Mouse (Mus musculus) ovary, adult 18-20 months (tissue): ENCODE measurements around the gene Btf3l4.
A peak's percentile ranks its signal among the peaks of the same experiment; 100 is the strongest.

ENCODE experiments used
- DNase-seq: peaks from one replicate; pipeline ENCODE4 v3.0.0; 2022; ENCODE audit warnings: low spot score, mixed read lengths

Gene Btf3l4

GRCm38 (mm10) chr4:108832916-108833827 lies at the start of gene Btf3l4:
Btf3l4 (minus strand) TSS chr4:108833614.
- peak; percentile 87 for DNase-seq

DNA sequence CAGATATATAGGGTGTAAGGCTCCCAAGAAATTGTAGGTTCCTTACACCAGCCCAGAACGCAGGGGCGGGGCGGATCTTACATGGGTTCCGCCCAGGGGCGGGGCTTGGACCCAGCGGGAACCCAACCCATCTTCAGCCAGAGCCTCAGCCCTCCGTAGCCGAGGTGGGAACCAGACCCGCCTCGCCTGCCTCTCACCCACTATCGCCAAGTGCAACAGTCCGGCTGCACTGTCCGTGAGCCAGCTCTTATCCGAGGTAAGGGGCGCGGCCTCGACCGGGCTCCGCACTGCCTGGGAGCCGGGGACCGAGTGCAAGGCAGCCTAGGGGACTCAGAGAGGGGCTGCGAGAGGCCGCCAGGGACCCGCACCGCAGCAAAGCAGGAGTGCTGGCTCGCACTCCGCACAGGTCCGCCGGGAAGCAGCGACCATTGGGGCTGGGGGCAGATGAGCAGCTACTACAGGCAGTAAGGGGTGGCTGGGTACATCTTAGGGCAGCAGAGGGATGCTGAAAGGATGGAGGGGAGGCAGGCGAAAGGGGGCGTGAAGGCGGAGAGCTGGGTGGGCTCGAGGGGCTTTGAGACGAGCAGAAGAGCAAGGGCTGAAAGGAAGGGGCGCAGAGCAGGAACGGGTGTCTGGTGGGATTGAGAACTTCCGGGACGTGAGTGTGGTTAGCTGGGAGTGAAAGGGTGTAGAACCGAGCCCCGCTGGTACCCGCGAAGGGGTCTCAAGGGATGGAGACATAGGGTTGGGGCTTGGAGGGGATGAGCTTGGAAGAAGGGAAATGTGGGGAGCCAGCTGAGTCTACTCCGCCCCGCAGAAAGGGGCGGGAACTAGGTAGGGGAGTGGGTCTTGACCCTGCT lies 45.8 kb upstream of the Btf3l4 start, which contains the start of gene Rab3b:
TSS of gene Rab3b (plus strand) at position 101 of the 860 bp plus-strand sequence.
- peak; percentile 17 for DNase-seq

- no peak for DNase-seq
These were observed 44.5 kb upstream of the Btf3l4 start for GRCm38 (mm10) chr4:108877901-108878300.

- DNase-seq, result no peak
These were observed 40.3 kb upstream of the Btf3l4 start for GRCm38 (mm10) chr4:108873746-108874145.

DNA sequence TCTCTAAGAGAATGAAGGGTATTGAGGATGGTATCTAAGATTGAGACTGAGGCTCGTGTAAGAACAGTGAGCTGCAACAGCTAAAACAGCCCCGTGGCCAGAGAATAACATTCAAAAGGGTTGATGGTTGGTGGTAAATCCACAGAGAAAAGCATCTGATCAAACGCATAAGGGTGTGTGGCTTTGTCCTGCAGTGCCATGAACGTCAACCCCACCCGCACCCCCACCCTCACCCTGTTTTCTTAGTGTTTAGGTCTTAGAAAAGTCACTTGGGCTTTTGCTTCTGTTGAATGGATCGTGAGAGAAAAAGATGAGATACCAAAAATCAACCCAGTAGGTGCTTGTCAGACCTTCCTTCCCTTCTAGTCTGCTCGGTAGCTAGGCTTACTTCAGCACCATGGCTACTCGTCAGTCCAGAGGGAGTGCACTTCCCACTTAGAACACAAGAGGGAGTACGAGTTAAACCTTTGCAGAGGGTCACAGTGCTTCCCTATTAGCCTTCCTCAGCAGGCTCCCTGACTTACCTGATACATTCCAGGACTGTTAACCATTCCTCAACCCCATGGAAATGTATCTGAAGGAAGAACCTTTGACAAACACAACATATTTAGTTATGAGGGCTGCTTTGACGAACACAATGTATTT lies 36.4 kb upstream of the Btf3l4 start:
- peak; percentile 55 for DNase-seq

GRCm38 (mm10) chr4:108866806-108867205 lies 33.4 kb upstream of the Btf3l4 start:
- no peak for DNase-seq

DNA sequence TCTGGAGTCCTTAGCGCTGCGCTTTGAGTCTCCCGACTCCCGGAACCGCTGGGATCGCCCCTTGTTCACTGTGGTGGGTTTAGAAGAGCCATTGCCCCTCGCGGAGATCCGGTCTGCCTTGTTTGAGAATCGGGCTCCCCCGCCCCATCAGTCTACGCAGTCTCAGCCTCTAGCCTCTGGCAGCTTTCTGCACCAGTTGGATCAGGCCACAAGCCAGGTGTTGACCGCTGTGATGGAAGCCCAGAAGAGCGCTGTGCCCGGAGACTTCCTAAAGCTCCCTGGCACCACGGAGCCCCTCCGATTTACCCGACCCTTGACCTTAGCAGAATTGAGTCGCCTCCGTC lies 15.1 kb upstream of the Btf3l4 start, which contains the start of gene A730015C16Rik:
TSS of gene A730015C16Rik (minus strand) at position 115 of the 344 bp plus-strand sequence.
- DNase-seq, result no peak

DNA sequence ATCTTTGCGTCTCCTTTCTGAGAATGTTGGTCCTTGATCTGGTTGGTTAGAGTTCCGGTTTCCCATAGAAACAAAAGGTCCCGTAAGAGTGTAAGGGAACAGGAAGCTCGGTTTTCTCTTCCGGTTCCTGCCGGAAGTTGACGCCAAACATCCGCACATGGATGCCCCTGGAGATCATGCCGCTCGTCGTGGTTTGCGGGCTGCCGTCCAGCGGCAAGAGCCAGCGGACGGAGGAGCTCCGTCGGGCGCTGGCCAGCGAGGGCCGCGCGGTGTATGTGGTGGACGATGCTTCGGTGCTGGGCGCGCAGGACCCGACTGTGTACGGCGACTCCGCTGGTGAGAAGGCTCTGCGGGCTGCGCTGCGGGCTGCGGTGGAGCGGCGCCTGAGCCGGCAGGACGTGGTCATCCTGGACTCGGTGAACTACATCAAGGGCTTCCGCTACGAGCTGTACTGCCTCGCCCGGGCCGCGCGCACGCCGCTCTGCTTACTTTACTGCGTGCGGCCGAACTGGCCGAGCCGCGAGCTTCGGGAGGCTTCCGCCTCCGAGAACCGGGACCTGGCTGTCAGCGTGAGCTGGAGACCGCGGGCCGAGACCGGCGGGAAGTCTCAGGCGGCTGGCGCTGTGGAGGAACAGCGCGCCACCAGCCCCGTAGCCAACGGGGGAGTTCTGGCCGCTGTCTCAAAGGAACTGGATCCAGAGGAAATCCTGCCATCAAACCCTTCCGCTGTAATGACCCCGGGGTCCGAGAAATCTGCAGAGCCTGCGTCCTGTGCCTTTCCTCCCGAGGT lies 14.5 kb upstream of the Btf3l4 start, which contains the start of gene Kti12:
TSS of gene Kti12 (plus strand) at position 71 of the 790 bp plus-strand sequence.
- peak; percentile 71 for DNase-seq

DNA sequence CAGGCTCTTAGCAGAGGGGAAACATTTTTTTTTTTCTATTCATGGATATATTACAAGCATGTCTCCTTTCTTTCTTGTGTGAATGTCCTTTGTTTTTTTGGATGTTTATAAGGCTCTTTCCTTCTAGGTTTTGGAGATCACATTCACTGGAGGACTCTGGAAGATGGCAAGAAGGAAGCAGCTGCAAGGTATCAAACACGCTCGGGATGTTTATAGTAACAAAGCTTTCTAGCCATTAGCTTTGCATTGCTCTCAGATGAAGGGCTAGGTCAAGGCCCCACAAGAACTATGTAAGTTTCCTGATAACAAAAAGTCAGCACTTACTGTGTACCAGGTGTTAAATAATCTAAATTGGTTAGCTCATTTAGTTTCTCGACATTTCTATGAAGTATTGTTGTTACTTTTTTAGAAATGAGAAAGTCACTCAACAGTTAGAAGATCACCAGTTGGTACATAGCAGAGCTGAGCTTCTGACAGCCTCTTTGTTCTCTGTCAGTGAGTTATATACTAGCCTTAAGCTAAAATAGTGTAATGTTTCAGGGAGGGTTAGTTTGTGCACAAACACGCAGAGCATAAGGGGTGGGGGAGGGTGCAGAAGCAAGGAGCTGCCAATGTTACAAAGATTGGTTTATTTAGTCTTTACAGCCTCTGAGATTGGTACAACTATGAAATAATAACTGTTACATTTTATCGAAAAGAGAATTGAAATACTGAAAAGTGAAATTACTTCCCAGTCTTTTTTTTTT lies 12.6 kb upstream of the Btf3l4 start:
- no peak for DNase-seq

DNA sequence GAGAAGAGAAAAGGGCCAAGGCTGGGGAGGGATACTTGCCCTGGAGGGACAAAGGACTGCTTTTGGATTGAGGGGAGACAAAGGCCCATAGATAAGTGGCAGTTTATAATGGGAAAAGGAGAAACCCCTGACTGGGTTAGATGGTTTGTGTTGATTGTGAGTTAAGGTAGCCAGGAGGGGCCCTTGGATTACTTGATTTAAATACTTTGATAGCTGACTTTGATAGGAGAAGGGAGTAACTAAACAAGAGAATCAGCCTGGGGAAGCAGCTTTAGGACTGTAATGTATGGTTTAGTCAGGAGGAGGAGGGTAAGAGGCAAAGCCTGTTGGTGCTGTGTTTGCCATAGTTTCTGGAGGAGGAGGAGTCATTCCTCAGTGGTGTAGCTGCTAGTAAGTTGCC lies 9.9 kb upstream of the Btf3l4 start:
- no peak for DNase-seq

GRCm38 (mm10) chr4:108841920-108842578 lies 8.6 kb upstream of the Btf3l4 start:
- no peak for DNase-seq

GRCm38 (mm10) chr4:108838031-108838430 lies 4.6 kb upstream of the Btf3l4 start:
- no peak for DNase-seq

GRCm38 (mm10) chr4:108835496-108835895 lies 2.1 kb upstream of the Btf3l4 start:
- DNase-seq, result no peak

- DNase-seq, result no peak
These were observed 1.5 kb upstream of the Btf3l4 start for GRCm38 (mm10) chr4:108834971-108835311.

GRCm38 (mm10) chr4:108834115-108834970 lies 929 bp upstream of the Btf3l4 start, which contains the start of gene Txndc12:
Txndc12 (plus strand) TSS chr4:108834601.
- peak; percentile 82 for DNase-seq

DNA sequence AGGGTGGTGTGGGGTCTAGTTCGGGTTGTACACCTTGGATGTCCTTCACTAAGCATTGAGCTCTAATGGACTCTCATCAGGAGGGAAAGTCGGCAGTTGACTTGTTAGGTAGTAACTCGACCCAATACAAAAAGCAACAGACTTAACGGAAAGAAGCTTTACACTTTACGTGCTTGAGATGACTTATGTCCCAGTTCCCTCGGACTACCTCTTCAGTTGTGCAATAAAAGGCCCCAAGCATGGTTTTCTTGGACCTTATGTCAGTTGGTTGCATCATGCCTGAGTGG lies 357 bp upstream of the Btf3l4 start:
- DNase-seq, result no peak

DNA sequence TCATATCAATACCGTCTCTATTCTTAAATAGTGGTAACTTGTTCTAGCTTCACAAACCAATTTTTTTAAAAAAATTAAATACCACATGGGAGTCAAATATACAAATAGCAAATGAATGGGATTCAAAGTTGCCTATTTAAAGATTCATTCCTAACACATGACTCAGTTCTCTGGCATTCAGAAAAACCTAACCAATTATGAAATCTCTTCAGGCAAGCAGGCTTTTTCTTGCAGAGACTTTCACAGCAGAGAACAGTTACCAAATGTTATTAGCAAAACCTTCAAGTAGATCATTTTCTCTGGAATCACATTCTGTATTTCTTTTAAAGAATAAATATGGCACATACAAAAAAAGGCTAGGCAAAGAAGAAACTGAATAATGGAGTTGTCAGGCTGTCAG lies 2.7 kb downstream of the Btf3l4 start:
- DNase-seq, result no peak

GRCm38 (mm10) chr4:108826643-108827042 lies 6.8 kb downstream of the Btf3l4 start:
- DNase-seq, result no peak

DNA sequence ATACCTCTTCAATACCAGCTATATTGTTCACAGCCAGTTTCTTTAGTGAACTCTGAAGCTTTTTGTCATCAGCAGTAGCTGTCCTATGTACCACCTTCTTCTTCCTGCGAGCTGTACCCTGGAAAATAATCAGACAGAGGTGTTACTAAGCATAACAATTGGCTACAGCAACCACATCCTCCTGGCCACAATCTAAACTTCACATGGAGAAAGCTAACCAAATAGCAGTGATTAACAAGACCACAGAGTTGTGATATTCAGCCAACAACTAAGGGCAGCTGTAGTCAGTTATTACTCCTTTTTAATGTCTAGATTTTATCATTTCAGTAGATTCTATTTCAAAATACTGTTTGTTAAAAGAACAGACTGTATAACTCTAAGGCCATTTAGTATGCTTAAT lies 7.3 kb downstream of the Btf3l4 start:
- no peak for DNase-seq
